Mouse (Mus musculus): ENCODE data around the gene Padi6. TPM values are rescaled to one million over a fixed set of nuclear protein-coding genes. Genes with fewer than 3 reads are reported as not detected.

Padi6 gene
- polyA plus RNA-seq, 1 experiment: not detected

DNA sequence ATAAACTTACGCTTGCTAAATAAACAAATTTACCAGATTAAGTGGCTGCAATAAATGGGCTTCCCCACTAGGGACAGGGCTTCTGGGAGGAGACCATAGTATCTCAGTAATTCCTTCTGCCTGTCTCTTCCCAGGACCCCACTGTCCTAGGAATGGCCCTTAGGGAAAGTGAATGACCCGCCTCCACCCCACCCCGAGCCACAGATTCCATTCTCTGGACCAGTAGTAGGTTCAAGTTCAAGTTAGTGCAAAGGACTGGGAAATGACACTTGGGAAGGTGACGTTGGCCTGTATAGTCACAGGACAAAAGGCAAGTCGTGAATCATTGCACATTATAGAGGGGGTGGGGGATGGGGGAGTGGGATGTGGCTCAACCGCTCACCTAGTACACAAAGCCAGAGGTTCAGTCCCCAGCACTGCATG lies 57.6 kb downstream of the Padi6 start:
- no peak for TF ChIP-seq GATA1 (IDR thresholded peaks at IDR 0.05; ENCODE audit: low read length)
- Histone ChIP-seq H3K36me3 (ENCODE audit: control insufficient read depth) (no peaks in the 10 kb centered on the region; the same call in 1 of the 2 replicates), H3K4me1 (ENCODE audit: control insufficient read depth) (peaks cover 80% of the 10 kb centered on the region), H3K4me3 (replicated peaks) (peak overlapping the region; percentile 61), H3K27me3 (ENCODE audit: control insufficient read depth) (no peaks in the 10 kb centered on the region), H3K9me3 (ENCODE audit: control insufficient read depth, low read length) (no peaks in the 10 kb centered on the region)

GRCm38 (mm10) chr4:140684141-140684871 lies 58.1 kb downstream of the Padi6 start:
- Histone ChIP-seq H3K4me1 (ENCODE audit: control insufficient read depth) (peaks cover 79% of the 10 kb centered on the region), H3K27me3 (ENCODE audit: control insufficient read depth) (no peaks in the 10 kb centered on the region), H3K36me3 (ENCODE audit: control insufficient read depth) (no peaks in the 10 kb centered on the region; the same call in 1 of the 2 replicates), H3K9me3 (ENCODE audit: control insufficient read depth, low read length) (no peaks in the 10 kb centered on the region), H3K4me3 (replicated peaks) (peak overlapping the region; percentile 61)
- TF ChIP-seq TAL1 (IDR thresholded peaks at IDR 0.05; ENCODE audit: low read length) (peak; percentile 54; the same call in 2 of the 3 replicates), GATA1 (IDR thresholded peaks at IDR 0.05; ENCODE audit: low read length) (peak; percentile 50)

GRCm38 (mm10) chr4:140683608-140684007 lies 58.8 kb downstream of the Padi6 start:
- peak overlapping the region; percentile 61 for H3K4me3 ChIP-seq (replicated peaks)
- H3K36me3 ChIP-seq (ENCODE audit: control insufficient read depth): no peaks in the 10 kb centered on the region; the same call in 1 of the 2 replicates
- peaks cover 76% of the 10 kb centered on the region for H3K4me1 ChIP-seq (ENCODE audit: control insufficient read depth)
- H3K27me3 ChIP-seq (ENCODE audit: control insufficient read depth): no peaks in the 10 kb centered on the region
- no peaks in the 10 kb centered on the region for H3K9me3 ChIP-seq (ENCODE audit: control insufficient read depth, low read length)
- TF ChIP-seq TAL1 (IDR thresholded peaks at IDR 0.05; ENCODE audit: low read length) (no peak), GATA1 (IDR thresholded peaks at IDR 0.05; ENCODE audit: low read length) (no peak)

- Histone ChIP-seq H3K36me3 (ENCODE audit: control insufficient read depth) (no peaks in the 10 kb centered on the region; the same call in 1 of the 2 replicates), H3K27me3 (ENCODE audit: control insufficient read depth) (no peaks in the 10 kb centered on the region), H3K4me3 (replicated peaks) (no peak overlapping the region), H3K9me3 (ENCODE audit: control insufficient read depth, low read length) (no peaks in the 10 kb centered on the region), H3K4me1 (ENCODE audit: control insufficient read depth) (peaks cover 59% of the 10 kb centered on the region)
- no peak for TF ChIP-seq GATA1 (IDR thresholded peaks at IDR 0.05; ENCODE audit: low read length)
Observed at GRCm38 (mm10) chr4:140680731-140681397, 61.6 kb downstream of the Padi6 start.

GRCm38 (mm10) chr4:140679723-140680380 lies 62.6 kb downstream of the Padi6 start:
- Histone ChIP-seq H3K9me3 (ENCODE audit: control insufficient read depth, low read length) (no peaks in the 10 kb centered on the region), H3K4me3 (replicated peaks) (peak overlapping the region; percentile 52), H3K27me3 (ENCODE audit: control insufficient read depth) (no peaks in the 10 kb centered on the region), H3K4me1 (ENCODE audit: control insufficient read depth) (peaks cover 49% of the 10 kb centered on the region), H3K36me3 (ENCODE audit: control insufficient read depth) (no peaks in the 10 kb centered on the region)
- TF ChIP-seq GATA1 (IDR thresholded peaks at IDR 0.05; ENCODE audit: low read length) (no peak), TAL1 (IDR thresholded peaks at IDR 0.05; ENCODE audit: low read length) (no peak)

GRCm38 (mm10) chr4:140679038-140679437 lies 63.4 kb downstream of the Padi6 start:
- no peak for TF ChIP-seq GATA1 (IDR thresholded peaks at IDR 0.05; ENCODE audit: low read length)
- no peak for TF ChIP-seq TAL1 (IDR thresholded peaks at IDR 0.05; ENCODE audit: low read length)
- Histone ChIP-seq H3K36me3 (ENCODE audit: control insufficient read depth) (no peaks in the 10 kb centered on the region), H3K27me3 (ENCODE audit: control insufficient read depth) (no peaks in the 10 kb centered on the region), H3K9me3 (ENCODE audit: control insufficient read depth, low read length) (no peaks in the 10 kb centered on the region), H3K4me3 (replicated peaks) (no peak overlapping the region), H3K4me1 (ENCODE audit: control insufficient read depth) (peaks cover 41% of the 10 kb centered on the region)

Other genes with a start within 250 kb of the Padi6 start
- gene Arhgef10l, start 76.6 kb downstream of the Padi6 start, polyA plus RNA-seq (2012): 0.12 TPM in 1 of 2 replicates, not detected in the other
- 31.0 and 36.3 TPM in 2 replicates for gene Rcc2, start 42.1 kb downstream of the Padi6 start, polyA plus RNA-seq (2012)
- gene Padi4, start 31.6 kb upstream of the Padi6 start, polyA plus RNA-seq (2012): 0.88 TPM in 1 of 2 replicates, not detected in the other
- 0.02 TPM in 1 of 2 replicates, not detected in the other for gene Padi3, start 68.0 kb upstream of the Padi6 start, polyA plus RNA-seq (2012)
- 0.01 TPM in 1 of 2 replicates, not detected in the other for gene Padi1, start 103.1 kb upstream of the Padi6 start, polyA plus RNA-seq (2012)
- gene Padi2, start 163.7 kb upstream of the Padi6 start, polyA plus RNA-seq (2012): 2.4 and 2.6 TPM in 2 replicates
- gene Sdhb, start 218.6 kb upstream of the Padi6 start, polyA plus RNA-seq (2012): 9.3 and 10.1 TPM in 2 replicates
- gene Atp13a2, start 244.2 kb upstream of the Padi6 start, polyA plus RNA-seq (2012): 1.1 and 1.5 TPM in 2 replicates

Data from erythroblast, embryonic 14.5 days (primary cell).